Mouse (Mus musculus) heart, embryonic 11.5 days (tissue): Measurements from ENCODE around the gene Tmco1. TPM values are rescaled to one million over a fixed set of nuclear protein-coding genes. Genes with fewer than 3 reads are reported as not detected.

Experiments used
- ATAC-seq: fragments of 200-750 bp; cut with Nextera tagmentation; replicated peaks from 2 replicates; pipeline ENCODE4 v1.8.0; 2017; ENCODE audit warnings: moderate library complexity; ENCODE audit not compliant: insufficient number of reproducible peaks, low FRiP score, low TSS enrichment
- H3K27ac ChIP-seq: fragments of 300-500 bp; sonication (generic); 2 replicates; pipeline ENCODE4 v1.5.1; 2014; ENCODE audit warnings: mild to moderate bottlenecking, low read depth, low read length
- H3K27me3 ChIP-seq: fragments of 300-500 bp; sonication (generic); 2 replicates; pipeline ENCODE4 v1.6.1; 2014; ENCODE audit warnings: mild to moderate bottlenecking, low read length, mixed read lengths; ENCODE audit not compliant: control insufficient read depth, insufficient read depth
- H3K36me3 ChIP-seq: fragments of 300-500 bp; sonication (generic); 2 replicates; pipeline ENCODE4 v1.6.1; 2014; ENCODE audit warnings: mild to moderate bottlenecking, low read length, moderate library complexity, mixed read lengths; ENCODE audit not compliant: control insufficient read depth, insufficient read depth
- H3K4me1 ChIP-seq: fragments of 300-500 bp; sonication (generic); 2 replicates; pipeline ENCODE4 v1.6.1; 2014; ENCODE audit warnings: low read length; ENCODE audit not compliant: control insufficient read depth, insufficient read depth
- H3K4me2 ChIP-seq: fragments of 300-500 bp; sonication (generic); 2 replicates; pipeline ENCODE4 v1.6.1; 2014; ENCODE audit warnings: mild to moderate bottlenecking, moderate library complexity
- H3K4me3 ChIP-seq: fragments of 300-500 bp; sonication (generic); 2 replicates; pipeline ENCODE4 v1.5.1; 2014; ENCODE audit warnings: low read depth, low read length
- H3K9ac ChIP-seq: fragments of 300-500 bp; sonication (generic); 2 replicates; pipeline ENCODE4 v1.6.1; 2014; ENCODE audit warnings: mild to moderate bottlenecking, low read depth, low read length, moderate library complexity
- H3K9me3 ChIP-seq: fragments of 300-500 bp; sonication (generic); replicated peaks from 2 replicates; pipeline ENCODE4 v1.6.1; 2016; ENCODE audit warnings: low read length; ENCODE audit not compliant: control insufficient read depth
- WGBS: fragments of 180-500 bp; shearing (Covaris S2); extraction: QIAGEN DNeasy Blood & Tissue Kit; methylation state at CpG from one replicate; pipeline ENCODE4 v1.1.7; 2014; ENCODE audit not compliant: insufficient replicate concordance; 5-methylcytosine and 5-hydroxymethylcytosine counted together
- polyA plus RNA-seq: library from polyadenylated mRNA; unstranded; fragments of >200 nt; fragmentation: Nextera tagmentation; extraction: Ambion mirVana; gene quantifications from 2 replicates; pipeline ENCODE4 v1.2.1, GENCODE M21; 2014

Gene Tmco1
- polyA plus RNA-seq, 1 experiment from 2014 or later, result 98.9 TPM

DNA sequence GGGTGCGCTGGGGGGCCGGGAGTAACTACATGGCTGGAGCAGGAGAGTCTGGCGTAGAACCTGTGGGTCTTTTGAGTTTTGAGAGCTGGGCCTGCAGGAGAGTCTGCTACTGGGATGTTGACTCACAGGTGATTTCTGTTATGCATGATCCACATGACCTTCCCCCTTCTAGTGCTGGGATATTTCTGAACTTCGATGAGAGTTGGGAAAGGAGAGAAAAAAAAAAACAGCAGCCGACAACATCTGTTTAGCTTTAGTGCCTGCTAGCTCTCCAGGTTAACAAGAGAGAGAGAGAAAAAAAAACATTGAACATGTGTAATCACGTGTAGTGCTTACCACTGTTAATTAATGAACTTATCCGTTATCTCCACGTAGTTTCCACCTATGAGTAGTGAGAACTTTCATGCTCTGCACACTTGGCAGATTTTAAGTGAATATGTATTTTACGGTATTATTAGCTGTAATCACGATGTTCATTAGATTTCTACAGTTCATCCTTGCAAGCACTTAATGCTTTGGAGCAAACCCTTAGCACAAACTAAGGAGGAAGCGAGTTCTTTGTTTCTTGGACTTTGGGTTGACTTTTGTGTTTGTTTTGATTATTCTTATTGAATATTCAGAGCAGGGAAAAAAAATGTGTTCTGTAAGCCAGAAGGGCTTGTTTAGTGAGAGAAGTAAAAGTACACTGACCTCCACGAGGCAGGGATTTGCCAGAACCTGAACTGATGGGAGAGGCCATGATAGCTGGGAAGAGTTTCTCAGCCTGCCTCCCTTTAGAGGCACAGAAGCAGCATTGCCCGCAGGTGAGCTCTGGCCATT is 42.6 kb downstream of the Tmco1 start:
- Histone ChIP-seq H3K9me3 (no peaks in the 10 kb centered on the region), H3K27me3 (no peaks in the 10 kb centered on the region), H3K4me1 (0 out of 2 replicates have a peak, but pooled peaks cover 3% of the 10 kb centered on the region), H3K4me3 (peak overlapping the region; percentile 79), H3K36me3 (peaks cover 4% of the 10 kb centered on the region; the same call in 1 of the 2 replicates), H3K27ac (no peak overlapping the region), H3K9ac (peak overlapping the region; percentile 93), H3K4me2 (peak overlapping the region; percentile 73)
- ATAC-seq, result no peak
- 26% methylated on average over 13 of the region's 13 CpGs for WGBS

DNA sequence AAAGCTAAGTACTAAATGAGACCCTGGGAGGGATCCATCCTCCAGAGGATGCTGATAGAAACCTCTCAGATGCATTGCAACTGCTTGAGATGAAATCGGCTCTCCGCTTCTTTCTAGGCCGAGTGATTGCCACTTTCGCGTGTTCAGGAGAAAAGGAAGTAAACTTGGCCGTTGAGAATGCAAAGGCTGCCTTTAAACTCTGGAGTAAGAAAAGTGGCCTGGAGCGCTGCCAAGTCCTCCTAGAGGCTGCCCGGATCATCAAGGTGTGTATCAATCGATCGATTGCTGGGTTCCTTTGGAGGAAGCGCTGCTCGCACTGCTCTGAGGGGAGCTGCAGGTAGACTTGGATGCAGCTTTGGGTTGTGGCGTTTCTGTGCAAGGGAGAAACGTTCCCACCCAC is 44.2 kb downstream of the Tmco1 start:
- Histone ChIP-seq H3K9ac (no peak overlapping the region), H3K27ac (no peak overlapping the region), H3K9me3 (no peaks in the 10 kb centered on the region), H3K36me3 (peaks cover 4% of the 10 kb centered on the region; the same call in 1 of the 2 replicates), H3K4me1 (0 out of 2 replicates have a peak, but pooled peaks cover 3% of the 10 kb centered on the region), H3K4me2 (no peak overlapping the region), H3K4me3 (no peak overlapping the region), H3K27me3 (no peaks in the 10 kb centered on the region)
- 91% methylated on average over 14 of the region's 14 CpGs for WGBS
- no peak for ATAC-seq

GRCm38 (mm10) chr1:167357387-167357786 is 49.2 kb downstream of the Tmco1 start:
- no peak for ATAC-seq
- H3K27me3 ChIP-seq, result no peaks in the 10 kb centered on the region
- no peak overlapping the region for H3K9ac ChIP-seq
- H3K4me2 ChIP-seq, result no peak overlapping the region
- 0 out of 2 replicates have a peak, but pooled peaks cover 3% of the 10 kb centered on the region for H3K4me1 ChIP-seq
- H3K27ac ChIP-seq, result no peak overlapping the region
- 95% methylated on average over 9 of the region's 9 CpGs for WGBS
- no peak overlapping the region for H3K4me3 ChIP-seq
- H3K9me3 ChIP-seq, result no peaks in the 10 kb centered on the region
- peaks cover 4% of the 10 kb centered on the region; the same call in 1 of the 2 replicates for H3K36me3 ChIP-seq

GRCm38 (mm10) chr1:167358731-167359130 is 50.6 kb downstream of the Tmco1 start:
- Histone ChIP-seq H3K9ac (no peak overlapping the region), H3K36me3 (peaks cover 4% of the 10 kb centered on the region; the same call in 1 of the 2 replicates), H3K27me3 (no peaks in the 10 kb centered on the region), H3K9me3 (no peaks in the 10 kb centered on the region), H3K4me2 (no peak overlapping the region), H3K27ac (no peak overlapping the region), H3K4me1 (0 out of 2 replicates have a peak, but pooled peaks cover 5% of the 10 kb centered on the region), H3K4me3 (no peak overlapping the region)
- ATAC-seq, result no peak
- 84% methylated on average over 9 of the region's 9 CpGs for WGBS

DNA sequence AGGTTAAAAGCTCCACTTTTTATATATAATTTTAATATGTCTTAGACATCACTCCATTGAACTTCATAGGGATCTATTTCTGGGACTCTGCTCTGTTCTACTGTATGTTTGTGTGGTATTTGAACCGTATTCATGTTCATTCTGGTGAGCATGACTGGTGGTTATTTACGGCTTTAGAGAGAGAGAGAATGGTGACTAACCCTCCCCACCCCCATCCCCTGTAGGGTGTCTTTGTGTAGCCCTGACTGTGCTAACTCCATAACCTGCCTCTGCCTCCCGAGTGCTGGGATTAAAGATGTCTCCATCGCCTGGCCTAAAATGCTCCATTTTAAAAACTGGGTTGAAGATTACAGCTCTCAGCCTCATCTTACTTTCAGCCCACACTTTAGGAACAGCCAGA is 52.1 kb downstream of the Tmco1 start:
- 0 out of 2 replicates have a peak, but pooled peaks cover 2% of the 10 kb centered on the region for H3K4me1 ChIP-seq
- ATAC-seq, result no peak
- H3K9ac ChIP-seq, result no peak overlapping the region
- WGBS, result 87% methylated on average over 4 of the region's 4 CpGs
- H3K4me3 ChIP-seq, result no peak overlapping the region
- no peaks in the 10 kb centered on the region for H3K9me3 ChIP-seq
- H3K4me2 ChIP-seq, result no peak overlapping the region
- peaks cover 8% of the 10 kb centered on the region; the same call in 1 of the 2 replicates for H3K36me3 ChIP-seq
- no peaks in the 10 kb centered on the region for H3K27me3 ChIP-seq
- no peak overlapping the region for H3K27ac ChIP-seq

GRCm38 (mm10) chr1:167362819-167363218 is 54.6 kb downstream of the Tmco1 start:
- ATAC-seq, result no peak
- no peak overlapping the region for H3K9ac ChIP-seq
- peaks cover 8% of the 10 kb centered on the region for H3K36me3 ChIP-seq
- 83% methylated on average over 4 of the region's 4 CpGs for whole genome bisulfite sequencing
- no peaks in the 10 kb centered on the region for H3K27me3 ChIP-seq
- H3K9me3 ChIP-seq, result no peaks in the 10 kb centered on the region
- no peak overlapping the region for H3K4me3 ChIP-seq
- H3K4me2 ChIP-seq, result no peak overlapping the region
- H3K4me1 ChIP-seq, result 0 out of 2 replicates have a peak, but pooled peaks cover 2% of the 10 kb centered on the region
- no peak overlapping the region for H3K27ac ChIP-seq

- WGBS, result 71% methylated on average over 5 of the region's 5 CpGs
- no peak overlapping the region for H3K27ac ChIP-seq
- no peaks in the 10 kb centered on the region for H3K27me3 ChIP-seq
- peaks cover 8% of the 10 kb centered on the region for H3K36me3 ChIP-seq
- no peak for ATAC-seq
- 0 out of 2 replicates have a peak, but pooled peaks cover 2% of the 10 kb centered on the region for H3K4me1 ChIP-seq
- H3K9me3 ChIP-seq, result no peaks in the 10 kb centered on the region
- H3K4me3 ChIP-seq, result no peak overlapping the region
- no peak overlapping the region for H3K4me2 ChIP-seq
- 0 out of 2 replicates have a peak overlapping the region, but pooled peaks have one; percentile 16 for H3K9ac ChIP-seq
These were observed 55.1 kb downstream of the Tmco1 start for GRCm38 (mm10) chr1:167363322-167363721.

GRCm38 (mm10) chr1:167365808-167366207 is 57.6 kb downstream of the Tmco1 start:
- Histone ChIP-seq H3K27ac (no peak overlapping the region), H3K4me3 (no peak overlapping the region), H3K4me1 (0 out of 2 replicates have a peak, but pooled peaks cover 2% of the 10 kb centered on the region), H3K36me3 (peaks cover 8% of the 10 kb centered on the region), H3K9ac (no peak overlapping the region), H3K9me3 (no peaks in the 10 kb centered on the region), H3K4me2 (no peak overlapping the region), H3K27me3 (no peaks in the 10 kb centered on the region)
- ATAC-seq, result no peak
- 86% methylated on average over 7 of the region's 7 CpGs for WGBS
